Mouse (Mus musculus): ENCODE measurements at regions not wholly inside any gene's neighbourhood (a gene's known extent, or its start where the extent isn't known, plus 50 kb on each side); places are given as distances from the start of the nearest gene placed in this dataset.

DNA sequence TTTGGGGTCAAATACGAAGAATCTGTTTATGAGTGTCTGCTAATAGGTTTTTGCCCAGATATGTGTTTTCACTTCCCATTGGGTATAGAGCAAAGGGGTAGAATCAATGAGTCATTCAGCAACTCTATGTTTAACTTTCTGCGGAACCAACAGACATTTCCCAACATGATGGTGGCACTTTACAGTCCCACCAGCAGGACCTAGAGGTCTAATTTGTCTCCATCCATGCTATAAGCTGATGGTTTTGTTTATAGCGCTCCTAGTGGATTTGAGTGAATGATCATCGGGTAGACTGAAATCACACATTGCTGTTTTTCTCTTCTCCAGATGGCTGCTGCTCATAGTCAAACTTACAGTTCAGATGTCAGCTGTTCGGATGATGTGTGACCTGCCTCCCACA, 99.7 kb upstream of the Arid5b start:
- WGBS, result 89% methylated on average over 5 of the region's 5 CpGs

DNA sequence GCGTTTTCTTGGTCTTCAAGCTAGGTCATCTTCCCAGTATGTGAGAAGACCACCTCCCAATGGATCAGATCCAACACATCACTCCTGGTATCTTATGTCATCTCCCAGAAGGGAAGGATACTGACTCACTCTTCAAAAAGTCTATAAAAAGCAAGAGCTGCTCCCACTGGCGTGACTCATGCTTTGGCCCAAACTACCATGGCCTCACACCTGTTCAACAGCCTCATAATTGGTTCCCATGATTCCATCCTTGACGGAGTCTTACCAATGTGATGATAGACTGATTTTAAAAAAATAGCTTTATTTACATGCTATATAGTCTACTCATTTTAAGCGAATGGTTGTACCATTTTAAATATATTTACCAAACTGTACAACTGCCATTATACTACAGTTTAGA, 98.9 kb upstream of the Arid5b start:
- Histone ChIP-seq H3K36me3 (ENCODE audit: control insufficient read depth, insufficient read depth, low read length) (no peaks in the 10 kb centered on the region), H3K27me3 (ENCODE audit: control insufficient read depth, insufficient read depth, low read length) (no peaks in the 10 kb centered on the region), H3K27ac (ENCODE audit: low read depth, low read length) (no peak overlapping the region), H3K9ac (ENCODE audit: low read depth, low read length) (no peak overlapping the region), H3K9me3 (ENCODE audit: control insufficient read depth, low read length) (no peaks in the 10 kb centered on the region), H3K4me1 (ENCODE audit: control insufficient read depth, insufficient read depth, low read length) (no peaks in the 10 kb centered on the region), H3K4me2 (replicated peaks; ENCODE audit: low read depth, low read length) (no peak overlapping the region), H3K4me3 (ENCODE audit: low read length) (no peak overlapping the region)
- WGBS, result 92% methylated on average over 4 of the region's 4 CpGs
- ATAC-seq (ENCODE audit: low FRiP score, low TSS enrichment), result no peak

More for the DNA sequence above, 99.7 kb upstream of the Arid5b start:
- Histone ChIP-seq H3K27ac (ENCODE audit: low read depth, low read length) (no peak overlapping the region), H3K36me3 (ENCODE audit: control insufficient read depth, insufficient read depth, low read length) (no peaks in the 10 kb centered on the region), H3K27me3 (ENCODE audit: control insufficient read depth, insufficient read depth, low read length) (no peaks in the 10 kb centered on the region), H3K4me3 (ENCODE audit: low read length) (no peak overlapping the region), H3K4me1 (ENCODE audit: control insufficient read depth, insufficient read depth, low read length) (no peaks in the 10 kb centered on the region), H3K9ac (ENCODE audit: low read depth, low read length) (no peak overlapping the region), H3K9me3 (ENCODE audit: control insufficient read depth, low read length) (no peaks in the 10 kb centered on the region), H3K4me2 (replicated peaks; ENCODE audit: low read depth, low read length) (no peak overlapping the region)
- ATAC-seq (ENCODE audit: low FRiP score, low TSS enrichment), result no peak

DNA sequence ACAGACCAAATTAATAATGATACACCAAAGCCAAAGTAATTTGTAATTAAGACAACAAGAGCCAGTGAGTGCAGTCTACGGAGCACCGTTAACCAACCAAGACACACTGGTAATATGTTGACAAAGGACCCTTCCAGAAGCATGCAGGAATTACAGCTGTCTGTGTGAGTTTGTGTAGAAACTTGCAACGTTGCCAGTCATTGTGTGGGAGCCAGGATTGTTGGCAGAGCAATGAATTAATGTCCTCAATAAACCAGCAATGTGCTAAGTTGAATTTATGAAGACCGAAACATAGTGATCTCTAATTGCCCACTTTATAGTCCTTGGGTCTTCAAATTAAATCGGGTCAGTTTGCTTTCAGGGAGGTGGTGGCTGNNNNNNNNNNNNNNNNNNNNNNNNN, 95.3 kb upstream of the Arid5b start:
- WGBS, result 55% methylated on average over 5 of the region's 5 CpGs
- Histone ChIP-seq H3K9me3 (ENCODE audit: control insufficient read depth, low read length) (no peaks in the 10 kb centered on the region), H3K9ac (ENCODE audit: low read depth, low read length) (no peak overlapping the region), H3K4me1 (ENCODE audit: control insufficient read depth, insufficient read depth, low read length) (no peaks in the 10 kb centered on the region), H3K4me2 (replicated peaks; ENCODE audit: low read depth, low read length) (no peak overlapping the region), H3K4me3 (ENCODE audit: low read length) (no peak overlapping the region), H3K27me3 (ENCODE audit: control insufficient read depth, insufficient read depth, low read length) (no peaks in the 10 kb centered on the region), H3K27ac (ENCODE audit: low read depth, low read length) (no peak overlapping the region), H3K36me3 (ENCODE audit: control insufficient read depth, insufficient read depth, low read length) (no peaks in the 10 kb centered on the region)
- ATAC-seq (ENCODE audit: low FRiP score, low TSS enrichment), result no peak

DNA sequence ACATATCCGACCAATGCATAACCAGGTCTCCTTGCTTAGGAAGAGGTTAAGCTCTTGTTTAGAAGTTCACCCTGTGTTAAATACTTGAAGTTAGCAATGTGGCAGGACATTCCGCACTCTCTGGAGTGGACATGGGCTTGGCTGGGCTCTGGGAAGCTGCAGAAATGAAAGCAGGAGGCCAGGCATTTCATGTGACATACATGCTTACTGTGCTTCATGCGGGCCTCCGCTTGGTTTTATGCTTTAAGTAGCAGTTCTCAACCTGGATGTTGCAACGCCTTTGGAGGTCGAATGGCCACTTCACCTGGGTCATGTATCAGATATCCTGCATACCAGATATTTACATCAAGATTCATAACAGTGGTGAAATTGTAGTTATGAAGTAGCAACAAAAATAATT, 93.2 kb upstream of the Arid5b start:
- WGBS, result 87% methylated on average over 6 of the region's 6 CpGs
- no peak overlapping the region for H3K27ac ChIP-seq (ENCODE audit: low read depth, low read length)
- H3K4me3 ChIP-seq (ENCODE audit: low read length), result no peak overlapping the region
- H3K36me3 ChIP-seq (ENCODE audit: control insufficient read depth, insufficient read depth, low read length), result no peaks in the 10 kb centered on the region
- H3K4me2 ChIP-seq (replicated peaks; ENCODE audit: low read depth, low read length), result no peak overlapping the region
- ATAC-seq (ENCODE audit: low FRiP score, low TSS enrichment), result no peak
- no peaks in the 10 kb centered on the region for H3K4me1 ChIP-seq (ENCODE audit: control insufficient read depth, insufficient read depth, low read length)
- H3K9me3 ChIP-seq (ENCODE audit: control insufficient read depth, low read length), result no peaks in the 10 kb centered on the region; the same call in 1 of the 2 replicates
- H3K27me3 ChIP-seq (ENCODE audit: control insufficient read depth, insufficient read depth, low read length), result no peaks in the 10 kb centered on the region
- H3K9ac ChIP-seq (ENCODE audit: low read depth, low read length), result no peak overlapping the region

DNA sequence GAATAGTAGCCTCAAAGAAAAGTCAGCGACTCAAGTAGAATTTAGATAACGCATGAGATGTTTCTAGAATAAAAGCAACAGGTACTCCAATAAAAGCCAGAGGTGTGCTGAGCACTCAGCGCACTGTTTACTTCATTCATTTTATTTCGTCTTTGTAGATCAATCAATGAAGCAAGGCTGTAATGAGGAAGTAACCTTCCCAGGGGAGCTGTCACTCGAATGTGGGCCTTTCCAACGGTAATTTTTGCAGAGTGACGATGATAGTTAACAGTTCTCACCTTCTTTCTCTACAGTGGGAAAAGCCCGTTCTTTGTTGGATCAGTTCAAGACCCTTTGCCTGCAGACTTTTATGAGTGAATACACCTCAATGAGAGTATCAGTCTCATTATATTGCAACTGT, 92.4 kb upstream of the Arid5b start:
- Histone ChIP-seq H3K9me3 (ENCODE audit: control insufficient read depth, low read length) (no peaks in the 10 kb centered on the region; the same call in 1 of the 2 replicates), H3K36me3 (ENCODE audit: control insufficient read depth, insufficient read depth, low read length) (no peaks in the 10 kb centered on the region), H3K4me2 (replicated peaks; ENCODE audit: low read depth, low read length) (no peak overlapping the region), H3K4me3 (ENCODE audit: low read length) (no peak overlapping the region), H3K9ac (ENCODE audit: low read depth, low read length) (no peak overlapping the region), H3K27me3 (ENCODE audit: control insufficient read depth, insufficient read depth, low read length) (no peaks in the 10 kb centered on the region), H3K4me1 (ENCODE audit: control insufficient read depth, insufficient read depth, low read length) (no peaks in the 10 kb centered on the region), H3K27ac (ENCODE audit: low read depth, low read length) (no peak overlapping the region)
- ATAC-seq (ENCODE audit: low FRiP score, low TSS enrichment), result no peak
- 88% methylated on average over 8 of the region's 8 CpGs for WGBS

DNA sequence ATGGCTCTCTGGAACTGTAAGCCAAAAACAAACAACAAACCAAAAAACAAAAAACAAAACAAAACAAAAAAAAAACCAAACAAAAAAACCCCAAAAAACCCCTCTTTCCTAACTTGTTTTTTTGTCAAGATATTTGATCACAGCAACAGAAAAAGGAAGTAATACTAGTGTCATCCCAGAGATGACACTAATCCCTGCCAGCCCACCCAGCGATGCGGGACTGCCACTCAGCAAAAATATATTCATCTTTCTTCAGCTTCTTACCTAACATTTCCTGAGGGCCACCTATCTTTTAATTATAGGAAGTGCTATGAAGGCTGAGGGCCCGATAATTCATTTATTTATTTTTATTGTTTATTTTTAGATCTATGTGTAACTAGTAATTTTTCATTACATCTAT, 88.3 kb upstream of the Arid5b start:
- H3K27ac ChIP-seq (ENCODE audit: low read depth, low read length), result no peak overlapping the region
- no peaks in the 10 kb centered on the region for H3K27me3 ChIP-seq (ENCODE audit: control insufficient read depth, insufficient read depth, low read length)
- H3K9me3 ChIP-seq (ENCODE audit: control insufficient read depth, low read length), result no peaks in the 10 kb centered on the region; the same call in 1 of the 2 replicates
- no peak overlapping the region for H3K4me2 ChIP-seq (replicated peaks; ENCODE audit: low read depth, low read length)
- no peak overlapping the region for H3K4me3 ChIP-seq (ENCODE audit: low read length)
- H3K4me1 ChIP-seq (ENCODE audit: control insufficient read depth, insufficient read depth, low read length), result no peaks in the 10 kb centered on the region
- H3K9ac ChIP-seq (ENCODE audit: low read depth, low read length), result no peak overlapping the region
- no peak for ATAC-seq (ENCODE audit: low FRiP score, low TSS enrichment)
- no peaks in the 10 kb centered on the region for H3K36me3 ChIP-seq (ENCODE audit: control insufficient read depth, insufficient read depth, low read length)
- 98% methylated on average over 3 of the region's 3 CpGs for WGBS

DNA sequence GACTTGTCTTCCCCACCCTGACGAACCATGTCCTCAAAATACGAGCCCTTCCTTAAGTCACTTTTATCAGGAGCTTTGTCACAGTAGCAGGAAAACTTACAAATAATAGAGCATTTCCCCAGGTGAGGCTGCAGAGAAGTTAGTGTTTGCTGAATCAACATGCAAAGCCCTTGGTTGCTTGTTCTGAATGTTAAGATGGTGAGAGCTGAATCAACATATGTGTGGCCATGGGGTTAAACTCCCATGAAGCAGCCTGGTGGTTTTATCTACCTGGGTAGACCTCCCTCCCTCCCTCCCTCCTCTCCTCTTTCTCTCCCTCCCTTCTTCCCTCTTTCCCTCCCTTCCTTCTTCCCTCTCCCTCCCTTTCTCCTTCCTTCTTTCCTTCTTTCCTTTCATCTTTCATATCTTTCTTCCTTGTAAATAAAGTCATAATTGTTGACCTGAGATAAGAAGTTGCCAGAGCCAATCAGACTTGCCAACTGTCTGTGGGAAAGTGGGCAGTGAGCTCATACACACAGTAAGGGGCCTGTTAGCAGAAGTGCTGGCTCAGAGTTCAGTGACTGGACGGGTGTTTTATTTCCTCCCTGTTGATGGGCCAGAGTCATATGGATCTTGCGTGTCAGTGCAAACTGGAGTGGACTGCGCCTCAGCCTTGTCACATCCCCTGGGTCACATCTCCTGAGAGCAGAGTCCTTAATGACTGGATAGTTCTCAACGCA, 82.4 kb upstream of the Arid5b start:
- Histone ChIP-seq H3K4me3 (ENCODE audit: low read length) (no peak overlapping the region), H3K9me3 (ENCODE audit: control insufficient read depth, low read length) (no peaks in the 10 kb centered on the region; the same call in 1 of the 2 replicates), H3K4me1 (ENCODE audit: control insufficient read depth, insufficient read depth, low read length) (peaks cover 6% of the 10 kb centered on the region; the same call in 1 of the 2 replicates), H3K4me2 (replicated peaks; ENCODE audit: low read depth, low read length) (no peak overlapping the region), H3K36me3 (ENCODE audit: control insufficient read depth, insufficient read depth, low read length) (no peaks in the 10 kb centered on the region), H3K27me3 (ENCODE audit: control insufficient read depth, insufficient read depth, low read length) (no peaks in the 10 kb centered on the region), H3K9ac (ENCODE audit: low read depth, low read length) (no peak overlapping the region), H3K27ac (ENCODE audit: low read depth, low read length) (no peak overlapping the region)
- no peak for ATAC-seq (ENCODE audit: low FRiP score, low TSS enrichment)
- 72% methylated on average over 6 of the region's 6 CpGs for WGBS

DNA sequence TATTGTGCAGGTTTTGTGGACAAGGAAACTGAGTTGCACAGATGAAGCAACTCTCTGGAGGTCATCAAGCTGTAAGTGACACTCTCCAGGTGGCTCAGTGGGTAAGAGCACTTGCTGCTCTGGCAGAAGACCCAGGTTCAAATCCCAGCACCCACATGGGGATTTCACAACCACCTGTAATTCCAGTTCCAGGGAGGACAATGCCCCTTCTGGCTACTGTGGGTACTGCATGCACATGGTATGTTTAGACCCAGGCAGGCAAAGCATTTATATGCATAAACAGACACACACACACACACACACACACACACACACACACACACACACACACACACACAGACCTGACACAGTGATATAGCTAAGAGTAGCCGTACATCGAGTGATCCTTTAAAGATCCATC, 80.6 kb upstream of the Arid5b start:
- WGBS, result 97% methylated on average over 2 of the region's 2 CpGs
- no peaks in the 10 kb centered on the region for H3K27me3 ChIP-seq (ENCODE audit: control insufficient read depth, insufficient read depth, low read length)
- H3K4me3 ChIP-seq (ENCODE audit: low read length), result no peak overlapping the region
- H3K4me2 ChIP-seq (replicated peaks; ENCODE audit: low read depth, low read length), result no peak overlapping the region
- H3K27ac ChIP-seq (ENCODE audit: low read depth, low read length), result no peak overlapping the region
- no peaks in the 10 kb centered on the region for H3K36me3 ChIP-seq (ENCODE audit: control insufficient read depth, insufficient read depth, low read length)
- H3K4me1 ChIP-seq (ENCODE audit: control insufficient read depth, insufficient read depth, low read length), result peaks cover 20% of the 10 kb centered on the region; the same call in 1 of the 2 replicates
- no peak overlapping the region for H3K9ac ChIP-seq (ENCODE audit: low read depth, low read length)
- H3K9me3 ChIP-seq (ENCODE audit: control insufficient read depth, low read length), result no peaks in the 10 kb centered on the region; the same call in 1 of the 2 replicates
- ATAC-seq (ENCODE audit: low FRiP score, low TSS enrichment), result no peak

DNA sequence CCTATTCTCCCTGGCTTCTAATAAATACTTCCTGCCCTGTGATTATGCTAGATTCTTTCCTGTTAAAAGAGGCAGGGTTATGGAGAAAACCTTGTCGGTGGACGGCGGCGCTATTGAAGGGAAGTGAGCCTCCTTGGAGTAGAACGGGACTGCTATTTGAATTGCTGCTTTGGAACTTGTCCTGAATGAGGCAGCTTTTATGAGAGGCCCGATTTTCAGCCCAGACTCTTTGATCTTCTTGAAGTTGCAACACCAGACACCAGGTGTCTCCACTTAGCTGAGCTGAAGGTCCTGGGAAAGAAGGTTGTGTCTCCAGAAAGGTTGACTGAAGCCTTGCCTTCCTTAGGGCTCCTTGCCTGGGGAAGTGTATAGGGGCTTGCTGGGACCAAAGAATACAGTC, 78.4 kb upstream of the Arid5b start:
- Histone ChIP-seq H3K9ac (ENCODE audit: low read depth, low read length) (no peak overlapping the region), H3K27me3 (ENCODE audit: control insufficient read depth, insufficient read depth, low read length) (no peaks in the 10 kb centered on the region), H3K9me3 (ENCODE audit: control insufficient read depth, low read length) (no peaks in the 10 kb centered on the region; the same call in 1 of the 2 replicates), H3K36me3 (ENCODE audit: control insufficient read depth, insufficient read depth, low read length) (no peaks in the 10 kb centered on the region), H3K4me2 (replicated peaks; ENCODE audit: low read depth, low read length) (no peak overlapping the region), H3K27ac (ENCODE audit: low read depth, low read length) (peak overlapping the region; percentile 63), H3K4me3 (ENCODE audit: low read length) (no peak overlapping the region), H3K4me1 (ENCODE audit: control insufficient read depth, insufficient read depth, low read length) (peaks cover 28% of the 10 kb centered on the region; the same call in 1 of the 2 replicates)
- 18% methylated on average over 6 of the region's 6 CpGs for WGBS
- no peak for ATAC-seq (ENCODE audit: low FRiP score, low TSS enrichment)
